Mouse (Mus musculus): ENCODE results near the gene Adtrp. TPM values are rescaled to one million over a fixed set of nuclear protein-coding genes. Genes with fewer than 3 reads are reported as not detected.

Gene Adtrp
- polyA plus RNA-seq, 1 experiment from 2014 or later: not detected

DNA sequence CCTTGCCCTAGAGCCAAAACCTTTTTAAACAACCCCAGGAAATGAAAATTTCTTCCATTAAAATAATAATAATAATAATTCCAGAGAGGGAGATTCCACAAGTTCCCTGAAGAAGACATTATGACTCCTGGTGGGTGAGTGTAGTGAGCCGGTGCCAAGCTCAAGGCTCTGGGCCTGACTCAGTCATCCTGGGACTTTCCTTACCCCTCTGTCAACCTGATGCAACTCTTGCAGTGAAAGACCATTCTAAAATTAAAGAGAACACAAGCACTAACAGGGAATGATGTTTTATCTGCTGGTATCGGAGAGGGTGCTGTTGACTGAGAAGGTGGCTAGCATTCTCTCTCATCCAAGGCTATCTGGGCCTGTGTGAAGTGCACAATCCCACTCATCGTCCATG, 26.5 kb downstream of the Adtrp start:
- H3K4me3 ChIP-seq (ENCODE audit: low read depth, low read length): no peak overlapping the region
- ATAC-seq (ENCODE audit: insufficient read depth) (no peak), DNase-seq (no peak)
- no peak overlapping the region for H3K9ac ChIP-seq
- H3K4me1 ChIP-seq (ENCODE audit: insufficient read depth): no peaks in the 10 kb centered on the region
- H3K4me2 ChIP-seq: no peak overlapping the region
- no peak for TF ChIP-seq CTCF (IDR thresholded peaks at IDR 0.05; ENCODE audit: low read depth)
- H3K36me3 ChIP-seq (ENCODE audit: insufficient read depth): no peaks in the 10 kb centered on the region
- H3K27me3 ChIP-seq (ENCODE audit: insufficient read depth, low read length): no peaks in the 10 kb centered on the region
- WGBS: 90% methylated on average over 3 of the region's 3 CpGs
- no peak overlapping the region for H3K27ac ChIP-seq (ENCODE audit: low read depth)
- no peaks in the 10 kb centered on the region for H3K9me3 ChIP-seq (ENCODE audit: low read depth, low read length)

- H3K4me2 ChIP-seq: no peak overlapping the region
- H3K36me3 ChIP-seq (ENCODE audit: insufficient read depth): no peaks in the 10 kb centered on the region
- no peak overlapping the region for H3K9ac ChIP-seq
- H3K4me3 ChIP-seq (ENCODE audit: low read depth, low read length): no peak overlapping the region
- no peaks in the 10 kb centered on the region for H3K4me1 ChIP-seq (ENCODE audit: insufficient read depth)
- no peak for TF ChIP-seq CTCF (IDR thresholded peaks at IDR 0.05; ENCODE audit: low read depth)
- no peaks in the 10 kb centered on the region for H3K9me3 ChIP-seq (ENCODE audit: low read depth, low read length)
- no peak overlapping the region for H3K27ac ChIP-seq (ENCODE audit: low read depth)
- no peaks in the 10 kb centered on the region for H3K27me3 ChIP-seq (ENCODE audit: insufficient read depth, low read length)
- 76% methylated on average over 4 of the region's 4 CpGs for whole genome bisulfite sequencing
- ATAC-seq (ENCODE audit: insufficient read depth) (no peak), DNase-seq (no peak)
Observed at GRCm38 (mm10) chr13:41819918-41820317, 27.6 kb downstream of the Adtrp start.

DNA sequence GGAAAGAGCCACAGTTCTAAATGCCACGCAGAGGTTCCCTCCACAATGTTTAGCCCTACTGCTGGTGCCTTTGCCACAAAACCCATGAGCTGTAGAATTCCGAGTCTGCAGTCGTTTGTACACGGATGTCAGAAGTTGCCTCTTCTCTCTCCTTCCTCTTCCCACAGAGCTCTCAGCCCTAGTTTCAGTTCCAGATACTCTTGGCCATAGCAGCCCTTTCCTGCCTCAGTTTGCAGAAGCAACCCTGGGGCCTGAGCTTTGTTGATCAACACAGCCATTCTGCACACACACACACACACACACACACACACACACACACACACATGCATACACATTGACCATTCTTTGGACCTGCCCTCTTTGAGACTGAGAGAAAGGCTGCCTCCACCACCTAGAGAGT, 28.0 kb downstream of the Adtrp start:
- no peak overlapping the region for H3K4me2 ChIP-seq
- H3K36me3 ChIP-seq (ENCODE audit: insufficient read depth): no peaks in the 10 kb centered on the region
- no peaks in the 10 kb centered on the region for H3K4me1 ChIP-seq (ENCODE audit: insufficient read depth)
- no peaks in the 10 kb centered on the region for H3K9me3 ChIP-seq (ENCODE audit: low read depth, low read length)
- TF ChIP-seq CTCF (IDR thresholded peaks at IDR 0.05; ENCODE audit: low read depth): no peak
- H3K9ac ChIP-seq: no peak overlapping the region
- no peak overlapping the region for H3K27ac ChIP-seq (ENCODE audit: low read depth)
- no peak overlapping the region for H3K4me3 ChIP-seq (ENCODE audit: low read depth, low read length)
- ATAC-seq (ENCODE audit: insufficient read depth) (no peak), DNase-seq (no peak)
- H3K27me3 ChIP-seq (ENCODE audit: insufficient read depth, low read length): no peaks in the 10 kb centered on the region
- WGBS: 86% methylated on average over 4 of the region's 4 CpGs

DNA sequence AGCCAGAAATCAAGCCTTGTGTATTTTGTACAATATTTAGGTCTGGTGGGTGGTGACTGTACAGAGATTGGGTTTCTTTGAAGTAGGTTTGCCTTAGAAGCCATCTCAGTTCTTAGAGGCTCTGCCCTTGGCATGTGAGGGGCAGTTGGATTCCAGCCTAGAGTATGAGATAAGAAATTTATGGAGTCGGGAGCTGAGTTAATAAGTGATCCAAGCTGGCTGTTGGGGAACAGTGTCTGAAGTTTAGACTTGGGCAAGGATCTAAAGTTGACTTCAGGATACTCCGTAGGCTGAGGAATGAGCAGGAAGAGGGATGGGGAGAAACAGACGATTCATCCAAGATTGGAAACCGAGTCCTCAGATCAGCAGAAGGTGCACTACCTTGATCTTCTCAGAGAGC, 29.9 kb downstream of the Adtrp start:
- ATAC-seq (ENCODE audit: insufficient read depth): no peak
- 60% methylated on average over 4 of the region's 4 CpGs for WGBS
- peak; percentile 51 for DNase-seq
- Histone ChIP-seq H3K27me3 (ENCODE audit: insufficient read depth, low read length) (no peaks in the 10 kb centered on the region), H3K4me1 (ENCODE audit: insufficient read depth) (no peaks in the 10 kb centered on the region), H3K9me3 (ENCODE audit: low read depth, low read length) (no peaks in the 10 kb centered on the region), H3K36me3 (ENCODE audit: insufficient read depth) (no peaks in the 10 kb centered on the region), H3K4me2 (no peak overlapping the region), H3K9ac (no peak overlapping the region), H3K27ac (ENCODE audit: low read depth) (no peak overlapping the region), H3K4me3 (ENCODE audit: low read depth, low read length) (no peak overlapping the region)
- no peak for TF ChIP-seq CTCF (IDR thresholded peaks at IDR 0.05; ENCODE audit: low read depth)

DNA sequence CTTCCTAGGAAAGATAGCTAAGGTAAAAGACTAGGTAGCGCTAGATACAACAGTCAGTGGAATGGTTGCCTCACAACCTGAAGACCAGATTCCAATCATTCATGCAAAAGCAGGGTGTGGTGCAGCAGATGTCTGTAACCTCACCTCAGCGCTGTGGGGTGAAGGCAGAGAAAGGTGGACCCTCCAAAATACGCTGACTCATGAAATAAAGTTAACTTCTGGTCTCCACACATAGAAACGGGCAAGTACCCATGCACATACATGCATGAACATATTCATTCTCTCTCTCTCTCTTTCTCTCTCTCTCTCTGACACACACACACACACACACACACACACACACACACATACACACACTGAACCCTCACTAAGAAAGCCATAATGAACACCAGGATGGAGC, 30.8 kb downstream of the Adtrp start:
- ATAC-seq (ENCODE audit: insufficient read depth) (no peak), DNase-seq (no peak)
- H3K36me3 ChIP-seq (ENCODE audit: insufficient read depth): no peaks in the 10 kb centered on the region
- TF ChIP-seq CTCF (IDR thresholded peaks at IDR 0.05; ENCODE audit: low read depth): no peak
- no peaks in the 10 kb centered on the region for H3K4me1 ChIP-seq (ENCODE audit: insufficient read depth)
- 93% methylated on average over 4 of the region's 4 CpGs for WGBS
- H3K4me3 ChIP-seq (ENCODE audit: low read depth, low read length): no peak overlapping the region
- H3K4me2 ChIP-seq: no peak overlapping the region
- no peaks in the 10 kb centered on the region for H3K27me3 ChIP-seq (ENCODE audit: insufficient read depth, low read length)
- no peak overlapping the region for H3K27ac ChIP-seq (ENCODE audit: low read depth)
- H3K9ac ChIP-seq: no peak overlapping the region
- H3K9me3 ChIP-seq (ENCODE audit: low read depth, low read length): no peaks in the 10 kb centered on the region

DNA sequence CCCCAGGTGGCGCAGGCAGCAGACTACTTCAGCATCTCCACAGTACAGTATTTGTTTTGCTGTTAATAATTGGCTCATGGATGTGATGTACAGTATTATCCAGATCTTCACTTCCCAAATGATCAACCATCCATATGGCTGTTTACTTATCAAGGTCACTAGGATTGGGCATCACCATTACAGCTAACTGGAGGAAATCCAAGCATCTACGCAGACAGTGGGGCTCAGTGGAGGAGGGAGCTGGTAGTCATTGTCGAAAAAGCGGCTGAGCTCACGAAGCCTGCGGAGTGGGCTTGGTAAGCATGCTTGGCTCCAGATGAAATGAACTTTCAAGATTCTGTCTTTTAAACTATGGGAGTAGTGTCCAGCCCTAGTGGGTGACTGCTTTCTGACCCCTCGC, 36.7 kb downstream of the Adtrp start:
- Histone ChIP-seq H3K36me3 (ENCODE audit: insufficient read depth) (no peaks in the 10 kb centered on the region), H3K9me3 (ENCODE audit: low read depth, low read length) (no peaks in the 10 kb centered on the region), H3K9ac (no peak overlapping the region), H3K27me3 (ENCODE audit: insufficient read depth, low read length) (no peaks in the 10 kb centered on the region), H3K4me1 (ENCODE audit: insufficient read depth) (no peaks in the 10 kb centered on the region), H3K4me2 (no peak overlapping the region), H3K4me3 (ENCODE audit: low read depth, low read length) (no peak overlapping the region), H3K27ac (ENCODE audit: low read depth) (no peak overlapping the region)
- 90% methylated on average over 7 of the region's 7 CpGs for WGBS
- no peak for ATAC-seq (ENCODE audit: insufficient read depth)
- DNase-seq: no peak
- no peak for TF ChIP-seq CTCF (IDR thresholded peaks at IDR 0.05; ENCODE audit: low read depth)

GRCm38 (mm10) chr13:41807815-41808214, 39.7 kb downstream of the Adtrp start:
- no peak overlapping the region for H3K9ac ChIP-seq
- H3K36me3 ChIP-seq (ENCODE audit: insufficient read depth): no peaks in the 10 kb centered on the region
- TF ChIP-seq CTCF (IDR thresholded peaks at IDR 0.05; ENCODE audit: low read depth): no peak
- 63% methylated on average over 4 of the region's 4 CpGs for WGBS
- peaks cover 3% of the 10 kb centered on the region; the same call in 1 of the 2 replicates for H3K4me1 ChIP-seq (ENCODE audit: insufficient read depth)
- no peak overlapping the region for H3K4me2 ChIP-seq
- ATAC-seq (ENCODE audit: insufficient read depth) (no peak), DNase-seq (no peak)
- no peaks in the 10 kb centered on the region for H3K27me3 ChIP-seq (ENCODE audit: insufficient read depth, low read length)
- no peak overlapping the region for H3K27ac ChIP-seq (ENCODE audit: low read depth)
- no peaks in the 10 kb centered on the region for H3K9me3 ChIP-seq (ENCODE audit: low read depth, low read length)
- no peak overlapping the region for H3K4me3 ChIP-seq (ENCODE audit: low read depth, low read length)

DNA sequence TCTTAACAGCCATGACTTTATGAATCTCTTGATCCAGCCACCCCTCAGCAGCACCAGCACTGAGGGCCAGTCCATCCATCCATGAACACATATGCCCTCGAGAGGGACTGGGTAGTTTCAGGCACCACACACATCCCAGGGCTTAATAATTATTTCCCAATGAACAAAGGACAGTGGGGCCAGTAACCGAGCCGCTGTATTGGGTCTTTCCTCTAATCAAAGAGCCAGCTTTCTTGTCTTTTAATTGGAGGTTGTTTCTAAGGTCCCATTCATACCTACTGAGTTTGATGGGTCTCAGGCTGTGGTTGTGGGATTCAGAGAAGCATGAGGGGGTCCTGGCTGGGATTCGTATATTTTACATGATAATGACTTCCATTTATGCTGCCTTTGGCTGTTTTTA, 40.2 kb downstream of the Adtrp start:
- Histone ChIP-seq H3K4me1 (ENCODE audit: insufficient read depth) (peaks cover 3% of the 10 kb centered on the region; the same call in 1 of the 2 replicates), H3K9ac (no peak overlapping the region), H3K4me2 (no peak overlapping the region), H3K36me3 (ENCODE audit: insufficient read depth) (no peaks in the 10 kb centered on the region), H3K27ac (ENCODE audit: low read depth) (no peak overlapping the region), H3K9me3 (ENCODE audit: low read depth, low read length) (no peaks in the 10 kb centered on the region), H3K4me3 (ENCODE audit: low read depth, low read length) (no peak overlapping the region), H3K27me3 (ENCODE audit: insufficient read depth, low read length) (no peaks in the 10 kb centered on the region)
- no peak for TF ChIP-seq CTCF (IDR thresholded peaks at IDR 0.05; ENCODE audit: low read depth)
- 79% methylated on average over 4 of the region's 4 CpGs for WGBS
- no peak for ATAC-seq (ENCODE audit: insufficient read depth)
- DNase-seq: no peak
